Mouse (Mus musculus): ENCODE results near the gene Adam22. TPM values are rescaled to one million over a fixed set of nuclear protein-coding genes. Genes with fewer than 3 reads are reported as not detected.
"Not testable (repeated sequence)": the region's sequence is repeated elsewhere in the genome, so short reads cannot be mapped to it uniquely, and the experiment has no call there.

Gene Adam22
- polyA plus RNA-seq, 1 experiment: 1.3 TPM

DNA sequence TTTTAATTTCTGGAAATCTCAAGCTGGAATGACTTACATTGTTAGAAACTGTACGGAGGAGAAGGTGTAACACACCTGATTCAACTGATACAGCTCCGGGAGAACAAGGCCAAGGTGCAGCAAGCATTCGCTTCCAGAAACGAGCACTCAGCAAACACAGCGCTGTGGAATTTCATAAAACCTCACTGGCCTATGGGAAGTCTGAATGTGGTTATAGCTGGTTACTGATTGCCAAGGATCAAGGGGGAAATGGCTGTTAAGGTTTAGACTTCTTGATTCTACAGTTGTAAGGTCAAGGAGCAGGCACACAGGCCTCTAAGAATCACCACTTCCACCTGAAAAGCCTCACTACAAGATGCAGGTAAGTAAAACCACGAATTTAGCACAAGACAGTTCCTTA, 322.1 kb downstream of the Adam22 start, which contains the start of gene Sri:
Sri (plus strand) TSS at position 224 of the 400 bp plus-strand sequence.
- H3K4me3 ChIP-seq (ENCODE audit: insufficient read depth, low read depth, low read length): no peak within 1 kb of the TSS
- peaks cover 10% of the 10 kb centered on the region; the same call in 1 of the 2 replicates for H3K4me1 ChIP-seq (ENCODE audit: control insufficient read depth, insufficient read depth, low read length)
- DNase-seq: peak; percentile 86
- H3K27ac ChIP-seq (ENCODE audit: insufficient read depth, low read depth, low read length): peak within 1 kb of the TSS; percentile 73; the same call in 1 of the 2 replicates
- H3K36me3 ChIP-seq (ENCODE audit: control insufficient read depth, insufficient read depth, low read length): no peaks in the 10 kb centered on the region
- TF ChIP-seq POLR2A (IDR thresholded peaks at IDR 0.05; ENCODE audit: low read depth, low read length): no peak
- TF ChIP-seq CTCF (conservative IDR thresholded peaks at IDR 0.05; ENCODE audit: insufficient read depth, insufficient read length, low read depth, low read length): no peak
- WGBS: 29% methylated on average over 6 of the region's 6 CpGs
- H3K27me3 ChIP-seq (replicated peaks; ENCODE audit: control insufficient read depth, insufficient read depth, low read length): no peaks in the 10 kb centered on the region

DNA sequence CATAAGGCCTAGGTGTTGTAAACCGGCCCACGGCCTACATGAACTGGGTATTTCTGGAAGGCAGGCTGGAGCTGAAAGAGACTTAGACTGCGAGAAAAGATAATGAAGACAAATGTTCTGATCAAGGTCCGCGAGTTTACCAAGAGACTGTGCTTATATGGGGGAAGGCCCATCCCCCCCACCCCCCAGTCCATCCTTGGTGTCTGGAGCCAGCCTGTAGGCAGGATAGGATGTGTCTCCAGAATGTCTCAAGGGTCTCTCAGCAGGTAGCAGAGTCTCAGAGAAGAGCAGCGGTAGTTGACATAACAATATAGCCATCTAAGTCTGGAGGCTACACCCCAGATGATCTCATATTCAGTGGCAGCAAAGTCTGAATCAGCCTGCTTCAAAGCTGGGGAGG, 333.4 kb downstream of the Adam22 start:
- not testable (repeated sequence) for H3K4me1 ChIP-seq (ENCODE audit: control insufficient read depth, insufficient read depth, low read length); DNase-seq; H3K27ac ChIP-seq (ENCODE audit: insufficient read depth, low read depth, low read length); H3K36me3 ChIP-seq (ENCODE audit: control insufficient read depth, insufficient read depth, low read length); H3K4me3 ChIP-seq (ENCODE audit: insufficient read depth, low read depth, low read length); H3K27me3 ChIP-seq (replicated peaks; ENCODE audit: control insufficient read depth, insufficient read depth, low read length)
- WGBS: 92% methylated on average over 6 of the region's 6 CpGs

Other genes with a start within 250 kb of the Adam22 start
- 0.72 and 1.1 TPM in 2 replicates for gene Dbf4, start 54.6 kb upstream of the Adam22 start, polyA plus RNA-seq (2012; rRNA removed)
- gene Slc25a40, start 54.7 kb upstream of the Adam22 start, polyA plus RNA-seq (2012; rRNA removed): 2.0 and 2.2 TPM in 2 replicates

Data from kidney, adult 2 months (tissue).